Mouse (Mus musculus): Measurements from ENCODE around the gene Cyp1a2. TPM values are rescaled to one million over a fixed set of nuclear protein-coding genes. Genes with fewer than 3 reads are reported as not detected.

The Cyp1a2 gene
- total RNA-seq, 2 experiments from 2014 or later = not detected

- intact Hi-C loops (cut with DNase I) = loop anchor here (1.0 kb wide), 2 partner anchors 17 to 27 kb away; no protein-coding TSS in a partner anchor
- DNase-seq = no peak
Observed at GRCm38 (mm10) chr9:57628717-57629116, 54.8 kb downstream of the Cyp1a2 start.

DNA sequence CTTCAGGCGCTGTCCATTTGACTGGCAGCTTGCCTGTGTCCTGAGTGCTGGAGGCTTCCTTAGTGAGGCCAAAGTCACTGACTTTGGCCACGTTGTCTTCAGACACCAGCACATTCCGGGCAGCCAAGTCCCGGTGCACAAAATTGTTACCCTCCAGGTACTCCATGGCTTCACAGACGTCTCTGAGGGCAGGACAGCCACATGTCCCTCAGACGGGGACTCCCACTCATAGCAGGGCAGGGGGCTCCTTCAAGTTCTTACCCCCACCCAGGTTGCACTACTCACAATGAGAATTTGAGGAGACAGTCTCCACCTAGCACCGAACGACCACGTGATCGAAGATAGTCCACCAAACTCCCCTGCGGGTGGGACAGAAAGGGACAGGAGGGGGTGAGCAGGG lies 55.6 kb downstream of the Cyp1a2 start:
- DNase-seq = no peak

GRCm38 (mm10) chr9:57627191-57627590 lies 56.3 kb downstream of the Cyp1a2 start:
- DNase-seq = no peak
- intact Hi-C loops (cut with DNase I) = no loop called here

More for the DNA sequence above, 55.6 kb downstream of the Cyp1a2 start:
- intact Hi-C loops (cut with DNase I) = no loop called here

Other genes with a start within 250 kb of the Cyp1a2 start
- 1 to 10 TPM; 5.7 to 9.5 TPM for gene Ppcdc, start 243.6 kb downstream of the Cyp1a2 start, total RNA-seq (2021)
- gene Scamp5, start 215.6 kb downstream of the Cyp1a2 start, total RNA-seq (2021) = 1 to 10 TPM; 9.5 to 9.6 TPM
- gene Rpp25, start 179.7 kb downstream of the Cyp1a2 start, total RNA-seq (2021) = 1 to 10 TPM; 3.4 to 5.7 TPM
- gene Cox5a, start 162.4 kb downstream of the Cyp1a2 start, total RNA-seq (2021) = 1,000 to 10,000 TPM; 2,186 to 2,217 TPM
- gene Fam219b, start 146.2 kb downstream of the Cyp1a2 start, total RNA-seq (2021) = 1 to 10 TPM; 8.0 to 9.1 TPM
- gene Mpi, start 130.9 kb downstream of the Cyp1a2 start, total RNA-seq (2021) = 100 to 1,000 TPM; 129 to 131 TPM
- gene Scamp2, start 122.8 kb downstream of the Cyp1a2 start, total RNA-seq (2021) = 10 to 100 TPM; 34.3 to 35.4 TPM
- gene Ulk3, start 94.3 kb downstream of the Cyp1a2 start, total RNA-seq (2021) = 10 to 100 TPM in 1 of 2 experiments, 1 to 10 TPM in 1; 8.3 to 10.1 TPM
- not detected for gene Cplx3, start 77.4 kb downstream of the Cyp1a2 start, total RNA-seq (2021)
- gene Lman1l, start 62.9 kb downstream of the Cyp1a2 start, total RNA-seq (2021) = not detected
- gene Csk, start 30.1 kb downstream of the Cyp1a2 start, total RNA-seq (2021) = 10 to 100 TPM; 35.9 to 44.5 TPM
- not detected for gene Cyp1a1, start 4.2 kb upstream of the Cyp1a2 start, total RNA-seq (2021)
- 10 to 100 TPM in 1 of 2 experiments, 1 to 10 TPM in 1; 8.2 to 10.3 TPM for gene Edc3, start 24.8 kb upstream of the Cyp1a2 start, total RNA-seq (2021)
- 10 to 100 TPM; 35.2 to 37.9 TPM for gene Clk3, start 82.2 kb upstream of the Cyp1a2 start, total RNA-seq (2021)
- gene Arid3b, start 153.1 kb upstream of the Cyp1a2 start, total RNA-seq (2021) = 1 to 10 TPM; 4.4 to 7.0 TPM
- 10 to 100 TPM; 69.4 to 81.8 TPM for gene Ubl7, start 227.3 kb upstream of the Cyp1a2 start, total RNA-seq (2021)